Mouse (Mus musculus): ENCODE data around the gene Ccdc85b.

GRCm38 (mm10) chr19:5414534-5414957 lies 43.1 kb downstream of the Ccdc85b start:
- no peak for TF ChIP-seq CTCF (IDR thresholded peaks at IDR 0.05; ENCODE audit: low read depth, low read length)
- TF ChIP-seq POLR2A (IDR thresholded peaks at IDR 0.05; ENCODE audit: insufficient read depth, low read length) = no peak

All from ES-Bruce4 (cell line).